In genomic region chr5:66150706-66151300, GRCm38 (mm10) we compare ENCODE assay signal across 8 mouse cellular contexts. TPM values are rescaled to one million over a fixed set of nuclear protein-coding genes. Genes with fewer than 3 reads are reported as not detected.
DNase-seq lines count a peak whose midpoint lies in the region; ATAC-seq and TF ChIP-seq lines count a peak whose summit lies in the region.

No protein-coding gene starts in this region.

- DNase-seq in ES-CJ7 (ENCODE audit: low read depth, low spot score) = peak; percentile 60
- peak; percentile 16 for DNase-seq in heart, postnatal 25 days (ENCODE audit: low spot score)
- peak; percentile 78 to 87 for DNase-seq in kidney, postnatal 4 days
- DNase-seq in layer of hippocampus, adult 9-11 months = no peak

- peak overlapping the region; percentile 68 for H3K4me3 ChIP-seq in bone marrow, adult 2 months (replicated peaks; ENCODE audit: control insufficient read depth, low read depth, low read length)
- peak overlapping the region; percentile 44 for H3K4me3 ChIP-seq in forebrain, embryonic 12.5 days (replicated peaks)
- peak overlapping the region; percentile 86 for H3K4me3 ChIP-seq in megakaryocyte, embryonic 14.5 days (replicated peaks)
- H3K4me3 ChIP-seq in small intestine, adult 2 months (ENCODE audit: low read depth, low read length) = peak overlapping the region; percentile 91

- peak overlapping the region; percentile 49 for H3K9ac ChIP-seq in forebrain, embryonic 12.5 days

- TF ChIP-seq POLR2A in bone marrow, adult 2 months (IDR thresholded peaks at IDR 0.05; ENCODE audit: borderline replicate concordance, control insufficient read depth, low read depth, low read length) = no peak
- peak; percentile 61; the same call in 1 of the 2 replicates for TF ChIP-seq POLR2A in small intestine, adult 2 months (IDR thresholded peaks at IDR 0.05; ENCODE audit: low read depth, low read length)

- ATAC-seq in forebrain, embryonic 12.5 days (ENCODE audit: low FRiP score) = peak; percentile 49; the same call in 1 of the 2 replicates

- peak overlapping the region; percentile 79 for H3K4me2 ChIP-seq in forebrain, embryonic 12.5 days

- H3K9me3 ChIP-seq in forebrain, embryonic 12.5 days = no peaks in the 10 kb centered on the region
- H3K9me3 ChIP-seq in megakaryocyte, embryonic 14.5 days = no peaks in the 10 kb centered on the region

- WGBS in bone marrow, adult 2 months = under 1% methylated on average over 43 of the region's 43 CpGs
- WGBS in forebrain, embryonic 12.5 days = under 1% methylated on average over 43 of the region's 43 CpGs
- WGBS in small intestine, adult 2 months = under 1% methylated on average over 43 of the region's 43 CpGs

- intact Hi-C loops in heart, postnatal 25 days (cut with DNase I) = no loop called here

- peaks cover 4% of the 10 kb centered on the region; the same call in 1 of the 2 replicates for H3K4me1 ChIP-seq in bone marrow, adult 2 months (ENCODE audit: control insufficient read depth, insufficient read depth, low read length)
- peaks cover 20% of the 10 kb centered on the region for H3K4me1 ChIP-seq in forebrain, embryonic 12.5 days
- H3K4me1 ChIP-seq in megakaryocyte, embryonic 14.5 days = peaks cover 18% of the 10 kb centered on the region
- H3K4me1 ChIP-seq in small intestine, adult 2 months (ENCODE audit: control insufficient read depth, insufficient read depth, insufficient read length, low read length) = no peaks in the 10 kb centered on the region; the same call in 1 of the 2 replicates

- peaks cover 66% of the 10 kb centered on the region for H3K27me3 ChIP-seq in forebrain, embryonic 12.5 days
- peaks cover 79% of the 10 kb centered on the region for H3K27me3 ChIP-seq in megakaryocyte, embryonic 14.5 days (replicated peaks)
- H3K27me3 ChIP-seq in small intestine, adult 2 months (ENCODE audit: control insufficient read depth, insufficient read depth, low read length) = no peaks in the 10 kb centered on the region

- H3K36me3 ChIP-seq in forebrain, embryonic 12.5 days (replicated peaks) = no peaks in the 10 kb centered on the region
- no peaks in the 10 kb centered on the region for H3K36me3 ChIP-seq in megakaryocyte, embryonic 14.5 days (replicated peaks; ENCODE audit: low read length)
- no peaks in the 10 kb centered on the region for H3K36me3 ChIP-seq in small intestine, adult 2 months (ENCODE audit: control insufficient read depth, insufficient read depth, low read length)

- peak overlapping the region; percentile 94 for H3K27ac ChIP-seq in bone marrow, adult 2 months (ENCODE audit: control insufficient read depth, insufficient read depth, low read depth, low read length, poor library complexity)
- H3K27ac ChIP-seq in forebrain, embryonic 12.5 days = peak overlapping the region; percentile 63; the same call in 1 of the 2 replicates
- peak overlapping the region; percentile 65 for H3K27ac ChIP-seq in small intestine, adult 2 months (ENCODE audit: insufficient read depth, low read depth, low read length)

- TF ChIP-seq CTCF in bone marrow, adult 2 months (IDR thresholded peaks at IDR 0.05; ENCODE audit: control insufficient read depth, insufficient read depth, low read length) = no peak
- peak; percentile 21; the same call in 1 of the 2 replicates for TF ChIP-seq CTCF in small intestine, adult 2 months (IDR thresholded peaks at IDR 0.05; ENCODE audit: extremely low read depth, insufficient read length, insufficient replicate concordance, low read depth, low read length)

RNA-seq across cellular contexts. Expression of gene Rbm47, which starts 22.1 kb away (rescaled TPM):
- 3.7 and 4.9 TPM in 2 replicates for polyA plus RNA-seq in bone marrow, adult 2 months (2011; ENCODE audit: insufficient read depth, insufficient read length, low replicate concordance, missing spikeins)
- polyA plus RNA-seq in forebrain, embryonic 12.5 days (2016; fragmentation: Nextera tagmentation; extraction: Ambion mirVana) = 4.4 and 6.4 TPM in 2 replicates
- total RNA-seq in heart, postnatal 25 days (2021) = 1 to 10 TPM; 1.7 to 2.8 TPM
- 4.2 TPM in 1 of 2 replicates, not detected in the other for polyA plus RNA-seq in megakaryocyte, embryonic 14.5 days (2012; ENCODE audit: insufficient read depth, low replicate concordance)
- polyA plus RNA-seq in small intestine, adult 2 months (2012; rRNA removed) = 142 and 310 TPM in 2 replicates

Comparison
In these comparisons a context has a peak if more than half of its experiments do, and no peak if none do; other contexts are left out.
1. RNA of gene Rbm47, which starts 22.1 kb away (polyA plus RNA-seq): 142 to 310 TPM in small intestine, adult 2 months; 4.4 to 6.4 TPM in forebrain, embryonic 12.5 days, 3.7 to 4.9 TPM in bone marrow, adult 2 months and 4.2 TPM in megakaryocyte, embryonic 14.5 days; every median in the first group is over 10 times any median in the second.
2. Peak in every context shown above with its lines, with median percentiles within 50 percentile points of each other: H3K27ac ChIP-seq and H3K4me3 ChIP-seq.